Mouse (Mus musculus) small intestine, adult 2 months (tissue): ENCODE results near the gene Tmc1.

Experiments
- CTCF ChIP-seq: fragments of 200-500 bp; IDR thresholded peaks from 2 replicates; pipeline ENCODE4 v1.5.1; 2012; ENCODE audit warnings: low read depth, mild to moderate bottlenecking, control low read depth, inconsistent platforms, low read length, moderate library complexity, mixed read lengths; ENCODE audit not compliant: insufficient replicate concordance, insufficient read length; ENCODE audit errors: extremely low read depth
- POLR2A ChIP-seq: fragments of 200-500 bp; IDR thresholded peaks from 2 replicates; pipeline ENCODE4 v1.6.1; 2012; ENCODE audit warnings: low read depth, mild to moderate bottlenecking, control low read depth, inconsistent platforms, low read length, moderate library complexity

- TF ChIP-seq POLR2A (no peak), CTCF (no peak)
Observed at GRCm38 (mm10) chr19:20836055-20836845, 117.8 kb downstream of the Tmc1 start.
